Mouse (Mus musculus) fat pad, adult 2 months (tissue): ENCODE results near the gene Fbxl8.
"Not testable (repeated sequence)": the region's sequence is repeated elsewhere in the genome, so short reads cannot be mapped to it uniquely, and the experiment has no call there.

Source experiments
- DNase-seq: peaks from one replicate; pipeline ENCODE4 v3.0.0-alpha.2; 2011; ENCODE audit warnings: low read depth, low spot score; ENCODE audit errors: extremely low read depth

The Fbxl8 gene

GRCm38 (mm10) chr8:105264024-105264982 is at the start of gene Fbxl8, which contains the start of gene Tradd:
Gene Fbxl8 (plus strand): TSS chr8:105264648.
Gene Tradd (minus strand): TSS chr8:105264609.
- DNase-seq, result no peak

GRCm38 (mm10) chr8:105217926-105218522 is 46.4 kb upstream of the Fbxl8 start:
- no peak for DNase-seq

- DNase-seq, result no peak
Observed at GRCm38 (mm10) chr8:105223850-105224249, 40.6 kb upstream of the Fbxl8 start.

GRCm38 (mm10) chr8:105224413-105225271 is 39.8 kb upstream of the Fbxl8 start, which contains the start of gene D230025D16Rik:
Gene D230025D16Rik (plus strand): TSS chr8:105225145.
- DNase-seq, result no peak

- DNase-seq, result no peak
Observed at GRCm38 (mm10) chr8:105225272-105225593, 39.2 kb upstream of the Fbxl8 start.

GRCm38 (mm10) chr8:105225917-105226316 is 38.5 kb upstream of the Fbxl8 start:
- no peak for DNase-seq

- no peak for DNase-seq
Observed at GRCm38 (mm10) chr8:105231503-105232320, 32.7 kb upstream of the Fbxl8 start.

- not testable (repeated sequence) for DNase-seq
Observed at GRCm38 (mm10) chr8:105232321-105232693, 32.1 kb upstream of the Fbxl8 start.

- DNase-seq, result no peak
Observed at GRCm38 (mm10) chr8:105233126-105233935, 31.1 kb upstream of the Fbxl8 start.

GRCm38 (mm10) chr8:105235206-105235605 is 29.2 kb upstream of the Fbxl8 start:
- no peak for DNase-seq

- DNase-seq, result no peak
Observed at GRCm38 (mm10) chr8:105237442-105238142, 26.9 kb upstream of the Fbxl8 start.

- no peak for DNase-seq
Observed at GRCm38 (mm10) chr8:105241016-105241415, 23.4 kb upstream of the Fbxl8 start.

GRCm38 (mm10) chr8:105251954-105252353 is 12.5 kb upstream of the Fbxl8 start:
- DNase-seq, result no peak

- DNase-seq, result no peak
Observed at GRCm38 (mm10) chr8:105252680-105253537, 11.5 kb upstream of the Fbxl8 start.

GRCm38 (mm10) chr8:105253766-105254151 is 10.7 kb upstream of the Fbxl8 start:
- no peak for DNase-seq

- DNase-seq, result no peak
Observed at GRCm38 (mm10) chr8:105254152-105254965, 10.1 kb upstream of the Fbxl8 start.

- no peak for DNase-seq
Observed at GRCm38 (mm10) chr8:105254966-105255350, 9.5 kb upstream of the Fbxl8 start, which contains the start of gene B3gnt9. Gene B3gnt9 (minus strand): TSS chr8:105255153.
